Mouse (Mus musculus): ENCODE data around the gene Asxl2. TPM values are rescaled to one million over a fixed set of nuclear protein-coding genes. Genes with fewer than 3 reads are reported as not detected.
A peak's percentile ranks its signal among the peaks of the same experiment; 100 is the strongest.

Gene Asxl2
- total RNA-seq, 2 experiments from 2014 or later = 32.6 to 34.3 TPM

DNA sequence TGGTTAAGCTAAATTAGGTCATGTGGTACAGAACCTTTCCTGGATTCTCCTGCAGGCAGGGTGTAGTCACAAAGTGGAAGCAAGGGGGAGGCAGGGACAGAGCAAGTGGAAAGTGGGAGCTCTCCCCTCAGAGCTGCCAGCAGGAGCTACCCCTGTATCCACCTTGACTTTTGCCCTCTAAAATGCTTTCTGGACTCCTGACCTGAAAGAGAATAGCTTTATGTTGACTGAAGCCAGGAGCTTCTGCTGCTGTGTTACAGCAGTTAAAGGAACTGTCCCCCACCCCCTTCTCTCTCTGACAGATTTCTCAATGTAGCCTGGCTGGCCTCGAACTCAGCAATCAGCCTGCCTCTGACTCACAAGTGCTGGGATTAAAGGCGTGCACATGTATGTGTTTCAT lies 112.9 kb downstream of the Asxl2 start:
- Histone ChIP-seq H3K27ac (no peak overlapping the region), H3K4me3 (no peak overlapping the region)
- TF ChIP-seq CTCF (conservative IDR thresholded peaks at IDR 0.05) = no peak
- no peak for DNase-seq (ENCODE audit: low spot score in 2 of 2)

DNA sequence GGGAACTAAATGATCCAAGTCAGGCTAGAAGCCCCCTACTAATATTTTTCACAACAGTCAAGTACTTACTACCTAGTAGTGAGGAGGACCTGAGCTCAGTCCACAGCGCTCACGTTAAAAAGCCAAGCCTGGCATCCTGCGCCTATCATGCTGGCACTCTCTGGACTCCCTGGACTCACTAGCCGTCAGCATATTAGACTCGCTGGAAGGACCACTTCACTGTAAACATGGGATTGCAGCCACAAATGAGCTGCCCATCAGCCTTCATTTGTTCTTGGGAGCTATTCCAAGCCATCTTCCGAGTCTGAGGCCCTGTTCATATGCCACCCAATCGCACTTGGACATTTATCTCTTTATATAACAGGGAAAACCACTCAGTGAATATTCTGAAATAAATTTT lies 114.2 kb downstream of the Asxl2 start:
- no peak for DNase-seq (ENCODE audit: low spot score in 2 of 2)
- Histone ChIP-seq H3K27ac (no peak overlapping the region), H3K4me3 (no peak overlapping the region)
- TF ChIP-seq CTCF (conservative IDR thresholded peaks at IDR 0.05) = no peak

DNA sequence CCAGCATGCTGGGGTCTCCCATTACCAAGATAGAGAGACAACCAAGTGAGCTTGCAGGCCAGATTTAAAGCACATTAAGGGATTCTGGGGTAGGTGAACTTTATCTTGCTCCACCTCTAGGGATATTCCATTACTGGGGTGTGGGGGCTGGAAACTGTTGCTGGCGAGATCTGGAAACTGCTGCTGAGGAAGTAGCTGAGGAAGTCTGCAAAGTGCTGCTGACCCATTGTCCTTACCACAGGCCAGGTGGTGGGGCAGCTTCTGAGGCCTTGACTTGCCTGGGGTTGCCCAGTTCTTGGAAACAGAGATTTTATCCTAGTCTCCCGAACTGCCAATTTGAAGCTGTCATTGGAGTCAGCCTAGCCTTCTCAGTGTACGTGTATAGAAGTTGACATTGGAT lies 118.8 kb downstream of the Asxl2 start:
- Histone ChIP-seq H3K4me3 (no peak overlapping the region), H3K27ac (no peak overlapping the region)
- DNase-seq (ENCODE audit: low spot score in 2 of 2) = no peak
- no peak for TF ChIP-seq CTCF (conservative IDR thresholded peaks at IDR 0.05)

DNA sequence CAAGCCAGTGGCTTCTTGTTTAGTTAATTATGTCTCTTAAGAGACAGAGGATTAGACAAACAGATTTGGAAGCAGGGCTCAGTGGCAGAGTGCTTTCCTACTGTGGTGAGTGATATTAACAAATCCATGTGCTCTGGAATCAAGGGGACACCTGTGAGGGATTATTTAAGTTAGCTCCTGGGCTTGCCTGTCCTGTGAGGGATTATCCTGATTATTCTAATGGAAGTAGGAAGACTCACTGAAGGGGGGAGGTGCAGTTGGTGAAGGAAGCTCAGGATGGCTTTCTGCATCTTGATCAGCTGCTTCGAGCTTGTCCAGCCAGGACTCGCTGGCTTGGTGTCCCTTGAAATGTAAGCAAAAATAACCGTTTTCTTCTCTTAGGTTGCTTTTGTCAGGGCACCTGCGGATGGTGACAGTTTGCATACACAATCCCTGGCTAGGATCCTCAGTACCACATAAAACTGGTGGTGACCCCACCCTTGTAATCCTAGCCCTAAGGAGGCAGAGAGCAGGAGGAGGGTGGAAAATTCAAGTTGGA lies 119.5 kb downstream of the Asxl2 start:
- DNase-seq (ENCODE audit: low spot score in 2 of 2) = no peak
- no peak overlapping the region for H3K4me3 ChIP-seq
- no peak overlapping the region for H3K27ac ChIP-seq
- TF ChIP-seq CTCF (conservative IDR thresholded peaks at IDR 0.05) = no peak

DNA sequence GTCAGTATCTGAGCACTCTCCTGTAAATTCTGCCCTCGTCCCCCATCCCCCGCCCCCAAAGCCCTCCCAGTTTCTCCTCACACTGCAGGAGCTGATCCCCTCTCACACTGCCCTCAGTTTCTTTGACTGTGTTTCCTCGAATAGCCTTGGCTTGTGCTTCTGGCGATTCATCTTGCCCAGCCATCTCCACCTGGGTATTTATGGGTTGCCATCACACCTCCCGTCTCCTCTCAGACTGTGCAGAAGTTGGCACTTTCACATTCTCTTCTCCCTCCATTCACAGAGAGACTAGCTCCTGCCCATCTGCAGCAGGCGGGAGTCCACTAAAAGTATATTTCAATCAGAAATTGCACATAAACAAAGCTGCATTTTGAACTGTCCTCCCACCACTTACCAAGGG lies 120.1 kb downstream of the Asxl2 start:
- Histone ChIP-seq H3K4me3 (no peak overlapping the region), H3K27ac (no peak overlapping the region)
- TF ChIP-seq CTCF (conservative IDR thresholded peaks at IDR 0.05) = no peak
- no peak for DNase-seq (ENCODE audit: low spot score in 2 of 2)

DNA sequence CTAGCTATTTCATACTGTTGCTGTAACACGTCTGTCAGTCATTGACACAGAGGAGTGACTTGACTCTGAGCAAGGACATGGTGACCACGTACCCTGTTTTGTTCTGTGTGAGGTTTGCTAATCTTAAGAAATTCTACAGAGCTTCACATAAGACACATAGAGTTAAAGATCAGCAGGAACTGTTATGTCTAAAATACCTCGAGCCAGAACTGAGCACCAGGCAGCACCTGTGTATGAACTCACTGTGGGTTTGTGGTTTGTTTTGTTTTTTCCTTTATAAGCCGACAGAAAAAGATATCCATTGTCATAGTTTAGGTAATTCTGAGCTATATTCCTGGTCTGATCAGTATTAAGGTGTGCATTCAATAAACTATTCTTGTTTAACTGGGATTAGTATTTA lies 120.8 kb downstream of the Asxl2 start:
- Histone ChIP-seq H3K4me3 (no peak overlapping the region), H3K27ac (no peak overlapping the region)
- DNase-seq (ENCODE audit: low spot score in 2 of 2) = no peak
- no peak for TF ChIP-seq CTCF (conservative IDR thresholded peaks at IDR 0.05)

DNA sequence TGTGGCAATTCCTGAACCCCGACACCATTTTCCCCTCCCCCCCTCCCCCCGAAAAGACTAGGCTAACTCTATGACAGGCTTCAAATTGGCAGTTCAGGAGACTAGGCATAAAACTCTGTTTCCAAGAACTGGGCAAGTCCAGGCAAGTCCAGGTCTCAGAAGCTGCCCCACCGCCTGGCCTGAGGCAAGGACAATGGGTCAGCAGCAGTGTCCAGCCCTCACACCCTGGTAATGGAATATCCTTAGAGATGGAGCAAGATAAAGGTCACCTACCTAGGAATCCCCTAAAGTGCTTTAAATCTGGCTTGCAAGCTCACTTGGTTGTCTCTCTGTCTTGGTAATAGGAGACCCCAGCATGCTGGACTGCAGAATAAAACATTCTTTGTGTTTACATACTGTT lies 121.3 kb downstream of the Asxl2 start:
- no peak overlapping the region for H3K4me3 ChIP-seq
- DNase-seq (ENCODE audit: low spot score in 2 of 2) = no peak
- no peak for TF ChIP-seq CTCF (conservative IDR thresholded peaks at IDR 0.05)
- H3K27ac ChIP-seq = peak overlapping the region; percentile 64; the same call in 1 of the 2 replicates

DNA sequence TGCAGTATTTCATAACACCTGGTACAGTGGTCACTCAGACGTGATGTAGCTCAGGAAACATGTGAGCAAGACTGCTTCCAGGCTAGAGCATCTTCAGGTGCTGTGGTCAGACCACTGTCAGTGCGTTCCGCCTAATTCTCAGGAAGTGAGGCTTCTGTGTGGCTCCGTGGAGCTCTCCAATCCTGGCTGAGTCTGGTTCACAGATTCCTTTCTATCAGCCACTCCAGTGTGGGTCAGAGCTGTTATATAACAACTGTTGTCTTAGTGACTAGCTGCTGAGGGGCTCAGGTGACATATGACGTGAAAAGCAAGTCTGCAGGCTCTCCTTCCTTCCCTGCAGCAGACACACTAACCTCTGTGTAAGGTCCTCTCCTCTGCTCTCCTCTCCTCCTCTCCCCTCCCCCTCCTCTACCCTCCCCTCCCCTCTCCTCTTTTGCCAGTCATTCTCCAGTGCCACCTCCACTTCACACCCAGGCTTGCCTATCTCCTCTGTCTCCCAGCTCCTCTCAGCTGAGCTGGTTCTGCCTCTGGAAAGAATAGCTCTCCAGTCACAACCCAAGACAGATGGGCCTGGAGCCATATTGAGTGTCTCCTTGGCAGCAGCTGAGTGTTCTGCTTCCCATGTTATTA lies 122.0 kb downstream of the Asxl2 start:
- no peak for TF ChIP-seq CTCF (conservative IDR thresholded peaks at IDR 0.05)
- DNase-seq (ENCODE audit: low spot score in 2 of 2) = peak; percentile 52 to 61
- peak overlapping the region; percentile 64 for H3K27ac ChIP-seq
- no peak overlapping the region for H3K4me3 ChIP-seq

DNA sequence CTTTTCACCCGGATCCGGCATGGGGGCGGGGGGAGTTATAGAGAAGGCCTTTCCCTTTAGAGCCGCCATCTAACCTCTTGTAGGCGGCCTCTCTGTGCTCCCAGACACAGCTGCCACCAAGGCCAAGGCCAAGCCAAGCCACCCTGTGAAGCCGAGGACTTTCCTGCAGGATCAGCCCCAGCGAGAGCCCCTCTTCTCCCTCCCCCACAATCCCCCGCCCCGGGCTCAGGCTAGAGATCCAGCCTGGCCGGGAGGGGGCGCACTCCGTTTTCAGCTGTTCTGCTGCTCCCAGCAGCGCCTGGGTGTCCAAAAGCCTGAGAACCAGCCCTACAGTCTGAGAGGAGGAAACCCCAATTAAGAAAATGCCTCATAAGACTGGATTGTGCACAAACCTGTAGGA lies 123.6 kb downstream of the Asxl2 start:
- Histone ChIP-seq H3K4me3 (no peak overlapping the region), H3K27ac (no peak overlapping the region)
- DNase-seq (ENCODE audit: low spot score in 2 of 2) = no peak
- TF ChIP-seq CTCF (conservative IDR thresholded peaks at IDR 0.05) = peak; percentile 72

Other genes with a start within 250 kb of the Asxl2 start
- 100 to 1,000 TPM; 151 to 158 TPM for gene Rab10, start 116.9 kb upstream of the Asxl2 start, total RNA-seq (2021)
- 100 to 1,000 TPM; 167 to 169 TPM for gene Kif3c, start 61.7 kb upstream of the Asxl2 start, total RNA-seq (2021)
- gene Dtnb, start 145.5 kb downstream of the Asxl2 start, total RNA-seq (2021) = 100 to 1,000 TPM; 127 to 129 TPM